Mouse (Mus musculus): ENCODE results near the gene Zfand2b.
A peak's percentile ranks its signal among the peaks of the same experiment; 100 is the strongest.

Zfand2b gene

DNA sequence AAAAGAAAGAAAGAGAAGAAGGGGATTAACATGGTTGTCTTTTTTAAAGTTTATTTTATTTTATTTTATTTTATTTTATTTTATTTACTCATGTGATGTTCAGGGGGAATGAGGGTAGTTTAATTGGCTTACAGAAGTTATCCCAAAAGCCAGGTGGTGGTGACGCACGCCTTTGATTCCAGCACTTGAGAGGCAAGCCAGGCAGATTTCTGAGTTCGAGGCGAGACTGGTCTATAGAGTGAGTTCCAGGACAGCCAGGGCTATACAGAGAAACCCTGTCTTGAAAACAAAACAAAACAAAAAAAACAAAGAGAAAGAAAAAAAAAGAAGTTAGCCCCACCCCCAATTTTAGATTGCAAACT is 8.2 kb upstream of the Zfand2b start:
- no peak for DNase-seq (ENCODE audit: low spot score)

DNA sequence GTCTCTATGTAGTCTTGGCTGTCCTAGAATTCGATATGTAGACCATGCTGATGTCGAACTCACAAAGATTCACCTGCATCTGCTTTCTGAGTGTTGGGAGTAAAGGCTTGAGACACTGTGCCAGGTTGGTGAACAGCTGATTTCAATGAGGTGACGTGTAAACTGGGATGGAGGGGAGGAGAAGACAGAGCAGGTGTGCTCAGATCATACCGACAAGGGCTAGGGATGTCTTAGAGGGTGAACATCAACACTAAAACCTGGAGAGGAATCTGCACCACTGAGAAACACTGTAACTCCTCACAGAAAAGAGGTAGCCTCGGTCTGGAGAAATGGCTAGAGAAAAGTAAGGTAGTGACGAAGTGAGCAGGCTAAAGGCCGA is 364 bp upstream of the Zfand2b start:
- DNase-seq (ENCODE audit: low spot score) = no peak

DNA sequence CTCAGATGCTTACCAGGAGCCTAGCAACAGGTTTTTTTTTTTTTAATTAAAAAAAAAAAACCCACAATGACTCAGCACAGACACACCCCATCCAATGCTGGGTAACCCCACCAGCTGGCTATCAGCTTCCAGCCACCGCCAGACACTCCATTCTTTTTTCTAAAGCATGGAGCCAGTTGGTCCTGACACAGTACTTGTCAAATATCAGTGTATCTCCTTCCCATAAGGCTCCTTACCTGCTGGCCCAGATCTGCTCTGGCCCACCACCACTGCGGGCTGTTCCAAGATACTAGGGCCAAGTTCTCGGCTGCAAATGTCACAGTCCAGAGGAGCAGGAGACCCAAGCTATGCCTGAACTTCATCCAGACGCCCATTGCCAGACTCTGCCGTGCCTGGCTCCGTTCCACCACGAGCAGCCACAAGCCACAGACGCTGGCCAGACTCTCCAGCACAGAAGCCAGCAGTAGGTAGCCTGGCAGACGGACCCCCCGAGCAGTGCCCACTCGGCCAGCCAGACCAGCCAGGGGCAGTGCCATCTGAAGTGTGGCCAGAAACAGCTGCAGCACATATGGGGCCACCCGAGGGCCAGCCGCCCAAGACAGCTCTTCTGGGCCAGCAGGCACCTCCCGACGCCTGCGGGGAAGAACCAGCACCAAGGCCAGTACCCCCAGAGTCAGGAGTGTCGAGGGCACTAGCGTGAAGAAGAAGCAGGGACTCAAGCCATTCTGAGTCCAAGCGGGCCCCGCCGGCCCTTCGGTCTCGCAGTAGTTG is 11.1 kb downstream of the Zfand2b start:
- DNase-seq (ENCODE audit: low spot score) = no peak

DNA sequence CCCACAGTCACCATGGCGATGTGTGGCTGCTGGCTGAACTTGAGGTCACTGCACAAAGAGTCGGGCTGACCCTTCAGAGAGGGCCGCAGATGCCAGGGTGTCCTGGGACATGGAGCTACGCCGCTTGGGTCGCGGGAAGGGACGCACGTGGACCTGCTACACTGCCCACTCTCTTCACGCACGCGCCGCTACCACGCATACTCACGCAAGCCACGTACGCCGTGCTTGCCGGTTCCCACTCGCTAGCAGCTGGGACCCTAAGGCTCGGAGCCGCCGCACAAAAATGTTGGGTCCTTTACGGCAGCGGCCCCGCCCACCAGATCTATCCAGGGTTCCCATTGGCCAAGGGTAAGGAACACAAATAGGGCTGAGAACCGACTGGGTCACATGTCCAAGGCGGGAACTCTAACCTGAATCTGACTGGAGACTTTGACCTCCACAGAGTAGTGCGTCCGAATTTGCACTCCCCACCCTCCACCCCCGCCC is 11.7 kb downstream of the Zfand2b start, which contains the start of gene Abcb6:
Abcb6 (minus strand) TSS at position 288 of the 486 bp plus-strand sequence.
- DNase-seq (ENCODE audit: low spot score) = peak; percentile 89

DNA sequence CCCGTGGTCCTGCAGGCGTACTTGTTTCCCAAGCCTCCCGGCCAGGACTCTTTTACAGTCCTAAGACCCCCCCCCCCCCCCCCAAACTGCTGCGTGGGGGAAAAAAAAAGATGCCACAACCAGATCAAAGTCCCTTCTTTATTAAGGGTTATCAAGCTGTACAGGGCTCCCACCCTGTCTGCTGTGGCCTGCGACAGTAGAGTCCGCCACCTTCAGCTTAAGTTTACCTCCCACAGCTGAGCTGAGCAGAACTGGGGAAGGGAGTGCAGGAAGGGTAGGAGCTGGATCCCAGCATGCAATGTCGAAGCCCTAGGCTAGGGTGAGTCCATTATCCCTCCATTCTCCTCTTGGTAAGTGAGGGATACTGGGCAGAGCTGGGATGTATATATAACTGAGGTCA is 12.3 kb downstream of the Zfand2b start:
- no peak for DNase-seq (ENCODE audit: low spot score)

DNA sequence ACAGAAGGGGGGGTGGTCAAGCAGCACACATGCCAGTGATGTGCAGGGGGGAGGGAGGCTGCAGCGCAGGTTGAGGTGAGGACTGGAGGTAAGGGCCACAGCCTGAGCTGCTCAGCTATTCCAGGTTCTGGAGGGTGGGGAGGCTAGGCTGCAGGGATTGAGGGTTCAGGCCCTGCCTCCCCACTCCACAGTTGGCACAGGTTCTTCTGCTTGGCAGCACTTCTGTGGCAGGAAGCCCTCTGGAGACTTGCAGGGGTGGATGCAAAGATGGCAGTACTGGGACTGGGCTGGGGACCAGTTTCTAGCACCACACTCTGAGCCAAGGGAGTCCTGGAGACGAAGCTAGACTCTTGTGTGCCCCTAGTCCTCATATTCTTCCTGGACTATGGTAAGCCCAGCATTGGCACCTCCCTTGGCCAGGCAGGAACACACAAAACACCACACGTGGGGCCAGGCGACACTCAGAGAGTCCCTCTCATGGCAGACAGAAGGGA is 13.0 kb downstream of the Zfand2b start:
- no peak for DNase-seq (ENCODE audit: low spot score)

DNA sequence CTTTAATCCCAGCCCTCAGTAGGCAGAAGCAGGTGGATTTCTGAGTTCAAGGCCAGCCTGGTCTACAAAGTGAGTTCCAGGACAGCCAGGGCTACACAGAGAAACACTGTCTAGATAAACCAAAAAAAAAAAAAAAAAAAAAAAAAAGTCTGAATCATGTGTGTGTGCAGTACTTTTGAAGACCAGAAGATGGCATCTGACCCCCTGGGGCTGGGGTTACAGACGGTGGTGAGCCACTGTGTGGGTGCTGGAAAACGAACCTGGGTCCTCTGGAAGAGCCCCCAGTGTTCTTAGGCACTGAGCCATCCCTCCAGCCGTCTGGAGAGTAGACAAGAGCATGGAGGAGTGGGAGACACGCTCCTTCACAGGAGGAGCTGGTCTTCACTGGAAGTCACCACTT is 13.7 kb downstream of the Zfand2b start:
- no peak for DNase-seq (ENCODE audit: low spot score)

DNA sequence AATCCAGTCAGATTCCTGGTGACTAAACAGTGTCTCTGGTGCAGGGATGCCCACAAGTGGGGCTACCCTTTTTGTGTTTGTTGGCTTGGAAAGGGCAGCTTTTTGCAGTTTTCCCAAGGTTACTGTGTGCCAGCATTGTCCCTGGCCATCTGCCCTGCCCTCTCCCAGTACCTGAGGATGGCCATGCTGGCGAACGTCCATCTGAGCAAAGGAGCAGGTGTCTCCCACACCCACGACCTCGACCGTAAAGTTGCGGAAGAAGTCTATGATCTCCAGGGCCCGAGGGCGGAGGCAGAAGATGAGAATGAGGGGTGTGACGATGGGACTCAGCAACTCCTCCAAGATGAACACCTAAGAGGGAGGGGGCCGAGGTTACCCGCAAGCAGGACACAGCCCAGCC is 17.0 kb downstream of the Zfand2b start:
- no peak for DNase-seq (ENCODE audit: low spot score)

DNA sequence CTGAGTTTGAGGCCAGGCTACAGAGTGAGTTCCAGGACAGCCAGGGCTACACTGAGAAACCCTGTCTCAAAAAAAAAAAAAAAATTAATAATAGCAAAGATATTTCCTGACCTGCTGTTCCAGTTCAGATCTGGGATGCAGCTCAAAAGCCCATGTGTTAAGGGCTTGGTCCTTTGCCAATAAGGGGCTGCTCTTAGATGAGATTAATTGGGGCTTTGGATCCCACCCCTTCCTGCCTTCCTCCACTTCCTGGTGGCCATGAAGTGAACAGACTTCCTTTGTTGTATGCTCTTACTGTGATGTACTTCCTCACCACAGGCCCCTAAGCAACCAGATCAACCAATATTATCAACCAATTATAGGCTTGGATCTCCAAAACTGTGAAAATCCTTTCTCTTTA is 18.7 kb downstream of the Zfand2b start:
- DNase-seq (ENCODE audit: low spot score) = no peak

DNA sequence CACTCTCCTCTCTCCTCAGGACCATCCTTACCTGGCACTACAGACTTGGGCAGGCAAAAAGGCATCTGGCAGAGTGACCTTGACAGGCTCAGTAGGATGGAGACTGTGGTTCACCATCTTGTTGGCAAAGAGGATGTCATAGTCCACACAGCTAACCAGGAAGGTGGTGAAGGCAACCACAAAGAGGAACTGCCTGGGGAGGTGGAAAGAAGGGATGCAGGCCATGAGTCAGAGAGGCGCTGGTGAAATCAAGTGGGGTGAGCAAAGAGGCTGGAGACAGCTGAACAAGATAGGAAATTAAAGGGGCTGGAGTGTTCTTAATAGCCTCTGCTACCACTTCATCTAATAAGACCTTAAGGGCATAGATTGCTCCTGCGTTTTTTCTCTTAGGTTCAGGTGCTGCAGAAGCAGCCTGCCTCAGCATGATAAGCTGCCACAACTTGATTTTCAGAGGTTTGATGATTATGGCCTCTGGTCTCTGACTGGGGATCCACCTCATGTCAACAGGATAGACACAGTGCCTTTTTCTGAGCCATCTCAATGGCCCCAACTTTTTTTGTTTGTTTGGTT is 19.6 kb downstream of the Zfand2b start:
- DNase-seq (ENCODE audit: low spot score) = no peak

DNA sequence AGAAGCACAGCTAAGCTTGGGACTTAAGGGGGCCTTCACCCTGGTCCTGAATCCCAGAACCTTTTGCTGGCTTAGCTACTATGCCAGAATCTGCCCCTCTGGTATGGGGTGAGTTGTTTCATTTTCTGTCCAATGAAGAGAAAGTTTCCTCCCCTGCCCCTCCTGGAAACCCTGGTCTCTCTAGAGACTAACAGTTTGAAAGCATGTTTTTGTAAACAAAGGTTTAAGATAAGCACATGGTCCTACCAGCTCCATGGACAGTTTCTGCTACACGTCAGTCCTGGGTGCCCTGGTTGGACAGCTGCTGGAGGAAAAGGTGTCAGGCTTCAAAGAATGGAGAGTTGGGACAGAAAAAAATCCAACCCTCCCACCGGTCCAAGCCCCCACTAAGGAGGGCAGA is 22.1 kb downstream of the Zfand2b start:
- DNase-seq (ENCODE audit: low spot score) = no peak

DNA sequence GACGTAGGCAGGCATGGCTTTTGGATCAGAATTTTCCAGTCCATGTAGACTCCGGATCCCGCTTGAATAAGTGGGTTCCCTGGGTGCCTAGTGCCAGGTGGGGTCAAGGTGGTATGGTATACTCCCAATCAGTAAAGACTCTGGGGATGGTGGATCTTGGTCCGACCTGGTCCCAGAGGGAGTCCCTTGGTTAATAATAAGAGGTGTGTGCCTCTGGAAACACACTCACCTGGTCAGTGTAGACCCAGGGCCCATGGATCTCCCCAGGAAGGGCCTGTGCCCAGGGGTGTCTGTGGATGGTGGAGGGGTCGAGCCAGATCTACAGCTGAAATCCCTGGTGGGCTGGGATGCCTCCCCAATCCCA is 22.8 kb downstream of the Zfand2b start:
- DNase-seq (ENCODE audit: low spot score) = no peak

DNA sequence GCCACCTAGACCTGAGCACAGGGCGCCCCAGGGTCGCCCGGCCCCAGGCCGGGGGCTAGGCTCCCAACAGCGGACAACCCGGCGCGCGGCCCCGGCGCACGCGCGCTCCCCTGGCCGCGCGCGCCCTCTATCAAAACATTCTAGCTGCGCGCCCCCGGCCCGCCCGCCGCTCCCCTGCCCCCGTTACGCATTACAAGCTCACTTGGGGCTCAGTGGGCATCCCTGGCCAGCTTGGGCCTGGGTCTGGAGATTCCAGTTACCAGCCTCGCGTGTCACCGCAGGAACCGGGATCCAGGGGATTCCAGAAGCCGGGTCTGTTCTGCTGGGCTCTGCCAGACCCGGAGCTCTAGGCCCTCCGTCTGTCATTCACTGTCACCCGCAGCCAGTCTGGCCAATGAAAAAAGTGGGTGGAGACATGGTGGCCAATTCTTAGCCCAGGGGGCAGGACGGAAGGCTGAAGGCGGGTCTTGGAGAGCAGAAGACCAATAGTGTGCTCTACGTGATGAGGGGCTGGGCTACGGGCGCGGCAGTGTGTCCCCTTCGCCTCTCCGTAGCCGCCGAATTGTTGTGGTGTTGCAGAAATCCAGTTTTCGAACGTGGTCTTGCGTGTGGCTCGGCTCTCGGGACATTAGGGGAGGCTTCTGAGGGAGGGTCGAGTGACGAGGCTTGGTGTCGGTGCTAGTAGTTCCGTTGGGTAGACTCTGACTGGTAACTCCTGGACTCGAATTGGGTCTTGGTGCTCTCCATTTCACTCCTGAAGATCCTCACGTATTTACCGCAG is 23.4 kb downstream of the Zfand2b start, which contains the start of the genes Ankzf1 and Atg9a:
Ankzf1 (plus strand) TSS at position 530 of the 781 bp plus-strand sequence.
Atg9a (minus strand) TSS at position 575 of the 781 bp plus-strand sequence.
- DNase-seq (ENCODE audit: low spot score) = peak; percentile 97

DNA sequence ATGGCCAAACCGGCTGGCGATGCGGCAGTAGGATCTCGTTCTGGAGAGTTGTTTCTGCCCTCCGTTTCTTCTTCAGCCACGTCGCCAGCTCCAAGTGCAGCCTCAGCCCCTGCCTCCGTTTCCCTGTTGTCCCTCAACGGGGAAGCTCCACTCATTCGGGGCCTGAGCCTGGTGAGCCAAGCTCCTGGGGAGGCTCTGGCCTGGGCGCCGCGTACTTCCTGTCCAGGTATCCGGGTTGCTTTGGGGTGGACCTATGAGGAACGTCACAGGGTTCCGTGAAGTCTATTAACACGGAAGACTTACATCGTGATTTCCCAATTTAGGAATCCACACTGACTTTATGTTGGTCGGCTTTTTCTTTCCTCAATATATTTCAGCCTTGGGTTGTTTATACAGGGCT is 24.0 kb downstream of the Zfand2b start:
- no peak for DNase-seq (ENCODE audit: low spot score)

DNA sequence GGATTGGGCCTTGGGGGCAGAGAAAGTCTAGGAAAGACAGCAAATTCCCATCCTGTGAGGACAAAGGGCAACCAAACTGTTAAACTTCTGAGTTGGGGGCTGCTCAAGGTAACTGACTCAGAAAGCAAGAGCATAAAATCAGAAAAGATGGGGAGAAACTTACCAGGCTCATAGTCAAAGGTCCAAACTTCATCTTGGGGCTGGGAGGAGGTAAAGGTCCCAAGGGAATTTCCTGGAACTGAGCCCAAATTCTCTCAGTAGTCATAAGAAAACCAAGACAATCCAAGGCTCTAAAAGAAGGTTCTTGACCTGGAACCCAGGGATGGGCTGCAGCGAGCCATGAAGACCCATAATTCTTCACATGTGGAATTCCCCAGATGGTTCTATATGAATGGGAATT is 32.8 kb downstream of the Zfand2b start:
- no peak for DNase-seq (ENCODE audit: low spot score)

DNA sequence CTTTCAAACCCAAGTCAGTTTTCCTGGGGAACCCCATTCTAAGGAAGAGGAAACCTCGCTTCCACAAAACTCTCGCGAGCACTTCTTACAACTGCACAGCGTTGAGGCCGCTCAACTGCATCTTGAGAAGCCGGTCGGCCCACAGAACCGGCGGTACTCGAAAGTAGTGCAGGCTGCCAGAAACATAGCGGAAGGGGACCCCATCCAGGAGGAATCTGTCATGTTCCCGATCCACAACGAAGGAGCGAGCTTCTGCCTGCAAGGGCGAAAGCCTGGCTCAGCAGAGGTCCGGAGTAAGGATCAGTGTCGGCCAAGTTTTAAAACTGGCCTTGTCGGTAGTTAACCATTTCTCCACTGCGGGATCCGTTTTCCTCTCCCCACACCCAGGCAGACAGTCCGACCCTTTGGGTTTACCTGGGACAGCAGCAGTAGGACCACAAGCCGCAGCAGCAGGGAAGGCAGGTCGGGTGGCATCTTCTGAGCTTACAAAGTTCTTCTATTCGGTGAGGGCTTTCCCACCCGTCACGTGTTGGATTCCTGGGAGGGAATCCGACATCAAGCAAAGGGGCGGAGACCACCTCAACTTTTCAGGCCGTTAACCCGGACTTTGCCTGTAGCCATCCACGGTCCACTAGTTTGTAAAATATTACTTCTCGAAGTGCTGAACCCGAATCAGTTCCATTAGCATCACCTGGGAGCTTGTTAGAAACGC is 40.7 kb downstream of the Zfand2b start:
- no peak for DNase-seq (ENCODE audit: low spot score)

DNA sequence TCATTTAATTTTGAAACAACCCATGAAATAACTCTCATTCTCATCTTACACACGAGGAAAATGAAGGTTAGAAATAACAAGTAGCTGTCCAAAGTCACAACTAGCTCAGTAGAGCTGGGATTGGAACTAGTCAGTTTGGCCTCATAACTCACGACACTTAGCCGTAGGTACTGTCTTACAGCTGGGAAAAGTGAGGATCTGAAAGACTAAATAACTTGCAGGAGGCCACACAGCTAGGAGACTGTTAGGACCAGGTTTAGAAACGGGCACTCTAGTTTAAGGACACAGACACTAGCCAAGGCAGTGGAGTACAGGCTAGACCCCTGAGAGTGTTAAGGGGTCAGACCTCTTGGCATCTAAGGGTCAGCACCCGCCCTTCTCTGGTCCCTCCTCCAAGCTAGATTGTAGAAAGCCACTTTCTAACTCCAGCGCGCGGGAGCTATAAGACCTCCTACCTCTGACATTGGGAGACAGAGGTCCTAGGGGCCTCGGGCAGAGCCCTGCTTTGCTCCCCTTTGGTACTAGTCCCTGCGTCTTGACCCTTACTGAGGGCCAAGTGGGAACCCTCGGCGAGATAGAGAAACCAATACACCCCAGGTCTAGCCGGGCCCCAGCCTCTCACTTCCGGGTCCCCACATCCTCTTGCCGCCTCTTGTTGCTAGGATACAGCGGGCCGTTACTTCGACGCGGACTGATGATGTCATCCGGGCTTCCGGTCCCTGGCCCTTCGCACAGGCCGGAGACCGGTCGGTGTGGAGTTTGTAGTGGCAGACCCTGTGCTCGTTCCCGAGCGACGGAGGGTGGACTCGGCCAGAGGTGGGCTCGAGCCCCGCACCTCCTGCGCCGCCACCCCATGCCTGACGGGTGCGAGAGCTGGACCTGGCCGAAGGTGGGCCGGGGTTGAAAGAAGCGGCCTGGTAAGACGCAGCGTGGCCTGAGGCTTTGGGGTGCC is 42.0 kb downstream of the Zfand2b start, which contains the start of the genes Glb1l and Stk16:
Glb1l (minus strand) TSS at position 678 of the 952 bp plus-strand sequence.
Stk16 (plus strand) TSS at position 703 of the 952 bp plus-strand sequence.
- peak; percentile 90 for DNase-seq (ENCODE audit: low spot score)

DNA sequence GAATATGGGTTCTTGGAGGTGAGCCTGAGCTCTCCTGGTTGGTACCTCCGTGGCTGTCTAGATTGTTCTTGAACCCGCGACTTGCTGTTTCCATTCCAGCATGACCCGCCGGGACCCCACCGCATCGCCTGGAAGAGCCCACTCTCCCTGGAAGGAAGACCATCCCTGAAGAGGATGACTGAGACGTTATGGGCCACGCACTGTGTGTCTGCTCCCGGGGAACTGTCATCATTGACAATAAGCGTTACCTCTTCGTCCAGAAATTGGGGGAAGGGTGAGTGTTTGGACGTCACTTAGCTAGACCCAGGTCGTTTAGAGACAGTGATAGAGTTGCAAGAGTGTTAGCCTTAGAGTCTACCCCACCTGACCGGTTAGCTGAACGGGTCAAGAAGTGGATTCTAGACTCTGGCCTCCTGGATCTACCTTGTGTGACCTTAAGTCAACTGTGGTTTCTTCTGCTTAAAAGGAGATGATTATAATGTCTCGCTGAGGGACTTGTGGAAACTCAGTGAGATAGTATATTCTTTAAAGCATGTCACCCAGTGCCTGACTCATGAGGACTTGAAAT is 42.8 kb downstream of the Zfand2b start:
- no peak for DNase-seq (ENCODE audit: low spot score)

DNA sequence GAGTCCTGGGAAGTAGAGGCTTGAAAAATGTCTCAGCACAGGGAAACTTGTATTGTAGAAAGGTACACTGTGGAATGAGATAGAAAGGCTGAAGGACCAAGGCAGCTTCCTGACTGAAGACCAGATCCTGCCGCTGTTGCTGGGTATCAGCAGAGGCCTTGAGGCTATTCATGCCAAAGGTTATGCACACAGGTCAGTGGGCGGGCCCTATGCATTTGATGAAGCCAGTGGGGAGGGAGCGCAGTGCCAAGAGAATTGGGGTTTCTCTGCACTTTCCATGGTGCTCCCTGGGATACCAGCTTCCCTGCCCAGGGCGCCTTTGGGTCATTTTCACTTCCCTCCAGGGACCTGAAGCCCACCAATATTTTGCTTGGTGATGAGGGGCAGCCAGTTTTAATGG is 44.1 kb downstream of the Zfand2b start:
- no peak for DNase-seq (ENCODE audit: low spot score)

DNA sequence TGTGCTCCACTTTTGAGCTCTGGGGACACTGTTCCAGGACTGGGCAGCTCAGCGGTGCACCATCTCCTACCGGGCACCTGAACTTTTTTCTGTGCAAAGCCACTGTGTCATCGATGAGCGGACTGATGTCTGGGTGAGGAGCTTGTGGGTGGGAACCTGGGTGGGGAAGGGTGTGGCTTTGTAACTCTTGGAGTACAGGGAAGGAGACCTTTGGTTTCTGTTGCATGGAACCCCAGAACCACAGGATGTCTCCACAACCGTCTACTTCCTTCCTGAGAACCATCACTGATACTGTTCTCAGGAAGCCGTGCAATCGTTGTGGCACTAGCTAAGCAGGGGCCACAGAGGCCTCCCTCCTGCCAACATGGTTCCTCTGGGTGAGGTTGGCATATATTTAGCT is 44.6 kb downstream of the Zfand2b start:
- no peak for DNase-seq (ENCODE audit: low spot score)
